Mouse (Mus musculus) testis, adult 2 months (tissue): ENCODE results near the gene Rtp2.

Experiments used
- CTCF ChIP-seq: fragments of 200-500 bp; IDR thresholded peaks from 2 replicates; pipeline ENCODE4 v1.5.1; 2012; ENCODE audit warnings: low read depth, mild to moderate bottlenecking, inconsistent platforms, low read length, moderate library complexity; ENCODE audit not compliant: control insufficient read depth, insufficient read depth, insufficient replicate concordance
- POLR2A ChIP-seq: fragments of 200-500 bp; IDR thresholded peaks from 2 replicates; pipeline ENCODE4 v1.6.1; 2012; ENCODE audit warnings: low read depth, mild to moderate bottlenecking, inconsistent platforms, low read length, moderate library complexity; ENCODE audit not compliant: control insufficient read depth

DNA sequence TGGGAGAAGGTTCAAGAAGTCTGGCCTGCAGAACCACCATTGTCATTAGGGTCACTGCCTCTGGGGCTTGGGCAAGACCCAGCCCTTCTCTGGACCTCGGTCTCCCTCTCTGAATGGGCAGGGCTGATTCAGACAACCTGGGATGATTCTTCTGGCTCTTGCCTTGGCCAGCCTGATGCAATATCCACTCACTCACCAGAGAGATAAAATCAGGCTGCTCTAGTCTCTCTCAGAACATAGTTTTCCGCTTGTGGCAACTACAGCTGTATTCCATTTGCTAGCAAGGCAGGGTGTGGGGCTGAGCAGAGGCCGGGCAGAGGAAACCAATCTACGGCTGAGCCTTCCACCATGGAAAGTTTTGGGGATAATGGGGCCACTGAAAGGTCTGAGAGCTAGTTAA is 36.7 kb upstream of the Rtp2 start:
- no peak for TF ChIP-seq CTCF
- TF ChIP-seq POLR2A: no peak
